8 mouse cellular contexts compared by ENCODE assay signal in the genomic region with DNA sequence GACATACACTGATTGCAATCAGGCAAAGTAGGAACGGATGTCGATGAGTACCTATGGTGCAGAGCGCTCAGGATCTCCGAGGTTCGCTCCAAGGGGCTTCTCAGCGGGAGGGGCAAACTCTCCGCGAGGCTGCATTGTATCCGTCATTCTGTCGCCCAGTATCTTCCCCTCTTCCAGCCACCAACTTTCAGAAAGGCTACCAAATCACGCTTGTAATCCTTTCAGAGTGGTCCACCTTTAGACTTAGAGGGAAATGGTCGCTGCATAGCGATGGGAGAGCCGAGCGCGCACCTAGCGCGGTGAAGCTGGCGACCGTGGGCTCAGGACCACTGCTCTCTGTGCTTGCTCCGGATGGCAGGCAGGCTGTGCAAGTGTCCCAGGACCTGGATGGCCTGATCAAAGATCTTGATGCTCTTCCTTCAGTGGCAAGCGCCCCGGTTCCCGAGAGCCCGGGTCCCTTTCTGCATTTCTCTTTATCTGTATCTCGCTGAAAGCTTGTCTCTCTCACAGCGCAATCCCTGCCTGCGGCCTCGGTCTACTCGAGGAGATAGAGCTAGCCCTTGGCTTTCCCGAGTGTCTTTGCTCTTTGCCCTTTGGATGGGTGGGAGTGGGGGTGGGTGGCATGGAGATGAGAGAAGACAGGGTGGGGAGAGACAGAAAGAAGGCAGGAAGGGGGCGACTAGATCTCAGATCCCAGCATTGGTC. TPM values are rescaled to one million over a fixed set of nuclear protein-coding genes. Genes with fewer than 3 reads are reported as not detected.
A peak's percentile ranks its signal among the peaks of the same experiment; 100 is the strongest.
DNase-seq lines count a peak whose midpoint lies in the region; ATAC-seq and TF ChIP-seq lines count a peak whose summit lies in the region.
"Had no signal": no experiment of that assay in that cellular context is flagged by ENCODE, and none has a peak within 500 bp of the region (broad histone marks: within the 10 kb centered on the region; RNA-seq: fewer than 3 reads in every experiment).

No protein-coding gene starts in this region.

- TF ChIP-seq CTCF in lung, embryonic 14.5 days (IDR thresholded peaks at IDR 0.05; ENCODE audit: low read depth) = no peak

- H3K4me1 ChIP-seq in lung, embryonic 14.5 days (ENCODE audit: insufficient read depth) = no peaks in the 10 kb centered on the region
- H3K4me1 ChIP-seq in intestine, embryonic 16.5 days (ENCODE audit: control insufficient read depth, insufficient read depth, low read length) = peaks cover 6% of the 10 kb centered on the region; the same call in 1 of the 2 replicates
- peaks cover 18% of the 10 kb centered on the region for H3K4me1 ChIP-seq in neural tube, embryonic 13.5 days (replicated peaks)

- peak; percentile 6 for DNase-seq in lung, embryonic 14.5 days
- DNase-seq in lung, postnatal 10 days = no peak
- peak; percentile 31 for DNase-seq in embryo, embryonic 11 days
- DNase-seq in thymus, adult 18-20 months = no peak
- DNase-seq in c-Kit-positive CD71-positive TER-119-positive erythroid progenitor cells, embryonic 14.5 days (ENCODE audit: low spot score) = no peak

- peak overlapping the region; percentile 45 for H3K4me3 ChIP-seq in lung, embryonic 14.5 days (ENCODE audit: low read depth, low read length)
- H3K4me3 ChIP-seq in intestine, embryonic 16.5 days (ENCODE audit: low read length) = peak overlapping the region; percentile 54
- H3K4me3 ChIP-seq in neural tube, embryonic 13.5 days = peak overlapping the region; percentile 66

- no peaks in the 10 kb centered on the region for H3K9me3 ChIP-seq in lung, embryonic 14.5 days (ENCODE audit: low read depth, low read length)
- no peaks in the 10 kb centered on the region for H3K9me3 ChIP-seq in intestine, embryonic 16.5 days (ENCODE audit: control insufficient read depth, low read length)
- H3K9me3 ChIP-seq in neural tube, embryonic 13.5 days = no peaks in the 10 kb centered on the region
- H3K9me3 ChIP-seq: megakaryocyte, embryonic 14.5 days had no signal

- no peak overlapping the region for H3K27ac ChIP-seq in lung, embryonic 14.5 days (ENCODE audit: low read depth)
- H3K27ac ChIP-seq in intestine, embryonic 16.5 days (ENCODE audit: low read length) = no peak overlapping the region
- H3K27ac ChIP-seq in neural tube, embryonic 13.5 days (replicated peaks) = peak overlapping the region; percentile 83

- peaks cover 44% of the 10 kb centered on the region for H3K27me3 ChIP-seq in lung, embryonic 14.5 days (ENCODE audit: insufficient read depth, low read length)
- peaks cover 18% of the 10 kb centered on the region for H3K27me3 ChIP-seq in intestine, embryonic 16.5 days (replicated peaks; ENCODE audit: control insufficient read depth, insufficient read depth, low read length)
- peaks cover 6% of the 10 kb centered on the region for H3K27me3 ChIP-seq in neural tube, embryonic 13.5 days

- no peak overlapping the region for H3K9ac ChIP-seq in lung, embryonic 14.5 days
- no peak overlapping the region; the same call in 1 of the 2 replicates for H3K9ac ChIP-seq in intestine, embryonic 16.5 days (ENCODE audit: low read depth, low read length)
- peak overlapping the region; percentile 77 for H3K9ac ChIP-seq in neural tube, embryonic 13.5 days

- no peak for ATAC-seq in lung, embryonic 14.5 days (ENCODE audit: insufficient read depth)
- ATAC-seq in intestine, embryonic 16.5 days = 0 out of 2 replicates have a peak, but pooled peaks have one; percentile 23
- peak; percentile 59 for ATAC-seq in neural tube, embryonic 13.5 days (ENCODE audit: low read depth)

- H3K36me3 ChIP-seq in lung, embryonic 14.5 days (ENCODE audit: insufficient read depth) = no peaks in the 10 kb centered on the region
- no peaks in the 10 kb centered on the region for H3K36me3 ChIP-seq in intestine, embryonic 16.5 days (ENCODE audit: control insufficient read depth, insufficient read depth, low read length)
- H3K36me3 ChIP-seq in neural tube, embryonic 13.5 days = no peaks in the 10 kb centered on the region

- H3K4me2 ChIP-seq in lung, embryonic 14.5 days = peak overlapping the region; percentile 84
- H3K4me2 ChIP-seq in intestine, embryonic 16.5 days (ENCODE audit: low read depth, low read length) = peak overlapping the region; percentile 91
- H3K4me2 ChIP-seq in neural tube, embryonic 13.5 days = peak overlapping the region; percentile 70

- under 1% methylated on average over 31 of the region's 32 CpGs for WGBS in lung, embryonic 14.5 days
- under 1% methylated on average over 32 of the region's 32 CpGs for WGBS in intestine, embryonic 16.5 days
- WGBS in neural tube, embryonic 13.5 days = under 1% methylated on average over 31 of the region's 32 CpGs

RNA-seq across cellular contexts. Expression of gene Slitrk3, which starts 1.0 kb away (rescaled TPM):
- 0.04 and 0.09 TPM in 2 replicates for polyA plus RNA-seq in lung, embryonic 14.5 days (2014; fragmentation: Nextera tagmentation; extraction: Ambion mirVana)
- 0.62 and 0.68 TPM in 2 replicates for polyA plus RNA-seq in intestine, embryonic 16.5 days (2015; fragmentation: Nextera tagmentation; extraction: Ambion mirVana)
- 15.5 and 15.7 TPM in 2 replicates for polyA plus RNA-seq in neural tube, embryonic 13.5 days (2015; fragmentation: Nextera tagmentation; extraction: Ambion mirVana)

Comparison
In these comparisons a context has a peak if more than half of its experiments do, and no peak if none do; other contexts are left out.
1. DNase-seq: peak in lung, embryonic 14.5 days (single experiment) and embryo, embryonic 11 days (single experiment); none in lung, postnatal 10 days (single experiment), thymus, adult 18-20 months (0 of 2) and c-Kit-positive CD71-positive TER-119-positive erythroid progenitor cells, embryonic 14.5 days (single experiment).
2. Peak in every context shown above with its lines, with median percentiles within 50 percentile points of each other: H3K4me2 ChIP-seq and H3K4me3 ChIP-seq.